Mouse (Mus musculus): ENCODE data around the gene Tmem45a2.
"Not testable (repeated sequence)": the region's sequence is repeated elsewhere in the genome, so short reads cannot be mapped to it uniquely, and the experiment has no call there.

Gene Tmem45a2

GRCm38 (mm10) chr16:57071132-57071639 is at the start of gene Tmem45a2:
Gene Tmem45a2, minus strand, starts transcription at chr16:57071372.
- no peak for DNase-seq (ENCODE audit: low read depth)

- DNase-seq (ENCODE audit: low read depth), result no peak
Measured at GRCm38 (mm10) chr16:57117562-57117961, 46.4 kb upstream of the Tmem45a2 start.

- DNase-seq (ENCODE audit: low read depth), result peak; percentile 63
Measured at GRCm38 (mm10) chr16:57116066-57116465, 44.9 kb upstream of the Tmem45a2 start.

GRCm38 (mm10) chr16:57106185-57106960 is 35.2 kb upstream of the Tmem45a2 start:
- no peak for DNase-seq (ENCODE audit: low read depth)

- DNase-seq (ENCODE audit: low read depth), result no peak
Measured at GRCm38 (mm10) chr16:57101174-57101573, 30.0 kb upstream of the Tmem45a2 start.

GRCm38 (mm10) chr16:57099572-57100237 is 28.5 kb upstream of the Tmem45a2 start:
- DNase-seq (ENCODE audit: low read depth), result no peak

GRCm38 (mm10) chr16:57098468-57099144 is 27.4 kb upstream of the Tmem45a2 start:
- DNase-seq (ENCODE audit: low read depth), result no peak

- no peak for DNase-seq (ENCODE audit: low read depth)
Measured at GRCm38 (mm10) chr16:57092911-57093605, 21.9 kb upstream of the Tmem45a2 start.

- DNase-seq (ENCODE audit: low read depth), result peak; percentile 70
Measured at GRCm38 (mm10) chr16:57092460-57092859, 21.3 kb upstream of the Tmem45a2 start.

- no peak for DNase-seq (ENCODE audit: low read depth)
Measured at GRCm38 (mm10) chr16:57079577-57079976, 8.4 kb upstream of the Tmem45a2 start.

- no peak for DNase-seq (ENCODE audit: low read depth)
Measured at GRCm38 (mm10) chr16:57075986-57076385, 4.8 kb upstream of the Tmem45a2 start.

- no peak for DNase-seq (ENCODE audit: low read depth)
Measured at GRCm38 (mm10) chr16:57062045-57062444, 9.1 kb downstream of the Tmem45a2 start.

- no peak for DNase-seq (ENCODE audit: low read depth)
Measured at GRCm38 (mm10) chr16:57056995-57057394, 14.2 kb downstream of the Tmem45a2 start.

- no peak for DNase-seq (ENCODE audit: low read depth)
Measured at GRCm38 (mm10) chr16:57049974-57050373, 21.2 kb downstream of the Tmem45a2 start.

GRCm38 (mm10) chr16:57038600-57038999 is 32.6 kb downstream of the Tmem45a2 start:
- no peak for DNase-seq (ENCODE audit: low read depth)

- peak; percentile 60 for DNase-seq (ENCODE audit: low read depth)
Measured at GRCm38 (mm10) chr16:57030150-57030885, 40.9 kb downstream of the Tmem45a2 start.

GRCm38 (mm10) chr16:56998283-56998682 is 72.9 kb downstream of the Tmem45a2 start:
- DNase-seq (ENCODE audit: low read depth), result not testable (repeated sequence)
